Mouse (Mus musculus) liver, embryonic 16.5 days (tissue): ENCODE data around the gene 1700013H16Rik. TPM values are rescaled to one million over a fixed set of nuclear protein-coding genes. Genes with fewer than 3 reads are reported as not detected.
"Not testable (repeated sequence)": the region's sequence is repeated elsewhere in the genome, so short reads cannot be mapped to it uniquely, and the experiment has no call there.

Source experiments
- ATAC-seq: fragments of 200-750 bp; cut with Nextera tagmentation; 2 replicates; pipeline ENCODE4 v1.8.0; 2017; ENCODE audit warnings: low read depth, mild to moderate bottlenecking, moderate number of reproducible peaks, moderate library complexity
- H3K27ac ChIP-seq: fragments of 300-500 bp; sonication (generic); 2 replicates; pipeline ENCODE4 v1.5.1; 2014; ENCODE audit warnings: mild to moderate bottlenecking, low read length
- H3K27me3 ChIP-seq: fragments of 300-500 bp; sonication (generic); 2 replicates; pipeline ENCODE4 v1.6.1; 2014; ENCODE audit warnings: low read depth, low read length, mixed read lengths; ENCODE audit not compliant: control insufficient read depth, insufficient read depth
- H3K36me3 ChIP-seq: fragments of 300-500 bp; sonication (generic); 2 replicates; pipeline ENCODE4 v1.6.1; 2014; ENCODE audit warnings: mild to moderate bottlenecking; ENCODE audit not compliant: control insufficient read depth, insufficient read depth
- H3K4me1 ChIP-seq: fragments of 300-500 bp; sonication (generic); 2 replicates; pipeline ENCODE4 v1.6.1; 2014; ENCODE audit warnings: low read depth, low read length, mixed read lengths; ENCODE audit not compliant: control insufficient read depth
- H3K4me2 ChIP-seq: fragments of 300-500 bp; sonication (generic); 2 replicates; pipeline ENCODE4 v1.6.1; 2014; ENCODE audit warnings: low read depth, low read length, mixed read lengths
- H3K4me3 ChIP-seq: fragments of 300-500 bp; sonication (generic); 2 replicates; pipeline ENCODE4 v1.5.1; 2014; ENCODE audit warnings: low read depth, mild to moderate bottlenecking, low read length
- H3K9ac ChIP-seq: fragments of 300-500 bp; sonication (generic); 2 replicates; pipeline ENCODE4 v1.6.1; 2014; ENCODE audit warnings: low read depth, low read length
- H3K9me3 ChIP-seq: fragments of 300-500 bp; sonication (generic); replicated peaks from 2 replicates; pipeline ENCODE4 v1.6.1; 2016; ENCODE audit warnings: low read length; ENCODE audit not compliant: control insufficient read depth
- WGBS: fragments of 180-500 bp; shearing (Covaris S2); extraction: QIAGEN DNeasy Blood & Tissue Kit; methylation state at CpG from one replicate; pipeline ENCODE4 v1.1.7; 2014; ENCODE audit not compliant: insufficient replicate concordance; 5-methylcytosine and 5-hydroxymethylcytosine counted together
- polyA plus RNA-seq: library from polyadenylated mRNA; unstranded; fragments of >200 nt; fragmentation: Nextera tagmentation; extraction: Ambion mirVana; gene quantifications from 2 replicates; pipeline ENCODE4 v1.2.1, GENCODE M21; 2015

The 1700013H16Rik gene
- polyA plus RNA-seq, result not detected in 2 replicates

DNA sequence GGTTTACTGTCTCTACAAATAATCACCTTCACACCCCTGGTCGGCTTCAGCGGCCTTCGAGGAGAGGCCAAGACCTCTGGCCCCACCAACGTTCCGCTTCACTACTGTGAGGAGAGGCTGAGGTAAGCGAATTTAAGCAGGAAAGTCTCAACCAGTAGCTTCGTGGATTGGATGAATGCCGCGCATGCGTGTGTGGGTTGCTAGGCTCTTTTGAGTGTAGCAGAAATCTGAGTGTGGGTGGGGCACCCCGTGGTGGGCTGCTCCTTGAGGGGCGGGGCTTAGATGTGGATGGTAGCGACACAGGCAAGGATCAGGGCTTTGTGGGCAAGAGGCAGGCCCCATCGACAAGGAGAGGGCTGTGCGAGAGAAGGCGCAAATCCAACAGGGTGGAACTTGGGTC, at the start of gene 1700013H16Rik:
Gene 1700013H16Rik, minus strand, starts transcription at position 96 of the 400 bp plus-strand sequence.
- WGBS, result 82% methylated on average over 16 of the region's 16 CpGs
- Histone ChIP-seq H3K27me3 (no peaks in the 10 kb centered on the region), H3K27ac (no peak within 1 kb of the TSS), H3K9ac (no peak within 1 kb of the TSS), H3K36me3 (no peaks in the 10 kb centered on the region), H3K9me3 (peaks cover 5% of the 10 kb centered on the region), H3K4me1 (no peaks in the 10 kb centered on the region), H3K4me3 (no peak within 1 kb of the TSS), H3K4me2 (no peak within 1 kb of the TSS)
- ATAC-seq, result no peak

DNA sequence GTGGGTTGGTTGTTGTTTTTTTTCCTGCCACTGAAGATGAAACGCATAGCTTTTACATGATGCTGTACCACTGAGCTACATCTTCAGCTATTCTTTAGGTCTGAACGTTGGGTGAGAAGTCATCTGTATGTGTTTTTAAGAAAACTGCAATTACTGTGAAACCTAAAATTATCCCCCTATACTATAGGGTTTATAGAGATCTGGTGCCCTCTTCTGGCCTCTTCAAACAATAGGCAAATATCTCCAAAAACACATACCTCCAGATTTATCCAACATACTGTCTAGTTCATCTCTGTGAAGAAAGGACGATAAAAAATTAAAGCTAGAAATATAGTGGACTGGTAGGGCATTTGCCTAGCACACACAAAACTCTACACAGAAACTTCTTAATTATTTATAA, 41.4 kb upstream of the 1700013H16Rik start:
- H3K27ac ChIP-seq, result no peak overlapping the region
- no peak overlapping the region for H3K4me3 ChIP-seq
- no peaks in the 10 kb centered on the region for H3K27me3 ChIP-seq
- H3K36me3 ChIP-seq, result no peaks in the 10 kb centered on the region
- H3K9ac ChIP-seq, result no peak overlapping the region
- WGBS, result 30% methylated on average over 3 of the region's 3 CpGs
- no peaks in the 10 kb centered on the region for H3K9me3 ChIP-seq
- H3K4me2 ChIP-seq, result no peak overlapping the region
- H3K4me1 ChIP-seq, result no peaks in the 10 kb centered on the region
- ATAC-seq, result no peak

DNA sequence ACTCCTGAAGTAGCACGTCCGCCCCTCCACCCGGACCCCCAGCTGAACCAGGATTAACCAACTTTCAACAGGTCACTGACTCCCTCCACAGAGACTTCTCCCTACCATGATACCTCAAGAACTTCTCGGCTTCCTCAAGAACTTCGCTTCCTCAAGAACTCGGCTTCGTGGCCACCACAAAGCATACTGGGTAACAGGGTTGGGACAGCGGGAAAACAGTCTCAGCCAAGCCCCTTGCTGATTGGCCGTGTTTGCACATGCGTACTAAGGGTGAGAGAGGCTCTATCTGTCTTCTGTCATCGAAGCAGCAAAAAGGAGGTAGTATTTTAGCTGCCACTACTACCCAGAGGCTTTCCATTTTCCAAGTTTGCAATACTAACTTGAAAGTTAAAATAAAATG, 39.9 kb upstream of the 1700013H16Rik start, which contains the start of gene Xlr:
Gene Xlr, minus strand, starts transcription at position 188 of the 400 bp plus-strand sequence.
- not testable (repeated sequence) for H3K4me2 ChIP-seq, H3K4me1 ChIP-seq, H3K4me3 ChIP-seq, H3K9me3 ChIP-seq, ATAC-seq, H3K9ac ChIP-seq, H3K27ac ChIP-seq, H3K27me3 ChIP-seq, H3K36me3 ChIP-seq
- WGBS, result 66% methylated on average over 11 of the region's 11 CpGs

DNA sequence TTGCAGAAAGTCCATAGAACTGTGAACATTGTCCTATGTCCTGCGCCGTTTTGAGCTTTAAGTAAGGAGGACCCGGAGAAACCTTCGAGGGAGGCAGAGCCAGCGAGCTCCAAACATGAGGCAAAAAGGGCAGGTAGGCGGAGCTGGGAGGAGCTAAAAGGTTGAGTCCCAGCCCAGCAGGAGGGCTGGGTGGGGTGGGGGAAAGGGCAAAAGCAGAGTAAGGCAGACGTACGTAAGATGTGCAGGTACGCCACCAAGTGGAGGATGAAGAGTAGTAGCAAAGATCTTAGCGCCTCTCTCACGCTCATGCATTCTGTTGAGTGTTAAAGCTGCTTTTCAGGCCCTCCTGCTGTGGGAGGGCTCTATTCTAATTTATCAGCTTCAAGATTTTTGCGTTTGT, 18.6 kb upstream of the 1700013H16Rik start, which contains the start of gene Zfp36l3:
Gene Zfp36l3, minus strand, starts transcription at position 119 of the 400 bp plus-strand sequence.
- no peak for ATAC-seq
- Histone ChIP-seq H3K4me2 (no peak within 1 kb of the TSS), H3K4me3 (no peak within 1 kb of the TSS), H3K9ac (no peak within 1 kb of the TSS), H3K27me3 (no peaks in the 10 kb centered on the region), H3K27ac (no peak within 1 kb of the TSS), H3K4me1 (no peaks in the 10 kb centered on the region), H3K9me3 (no peaks in the 10 kb centered on the region), H3K36me3 (no peaks in the 10 kb centered on the region)
- 72% methylated on average over 12 of the region's 12 CpGs for WGBS

DNA sequence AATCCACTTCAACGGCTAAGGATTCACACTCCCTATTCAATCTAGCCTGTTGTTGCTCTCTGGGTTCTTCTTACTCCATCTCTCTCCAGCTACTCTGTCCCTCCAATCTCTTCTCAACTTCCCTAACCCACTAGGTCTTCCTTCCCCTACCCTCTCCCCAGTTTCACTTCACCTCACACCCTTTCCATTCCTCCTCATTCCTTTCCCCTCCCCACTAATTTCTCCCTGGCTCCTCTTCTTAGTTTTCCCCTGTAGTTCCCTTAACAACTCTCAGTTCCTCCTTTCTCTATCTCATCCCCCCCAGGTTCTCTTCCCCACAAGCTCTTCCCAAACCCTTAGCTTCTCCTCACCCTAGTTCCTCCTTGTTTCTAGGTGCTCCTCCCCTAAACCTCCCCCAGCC, 4.8 kb downstream of the 1700013H16Rik start:
- Histone ChIP-seq H3K36me3 (no peaks in the 10 kb centered on the region), H3K9ac (no peak overlapping the region), H3K4me2 (no peak overlapping the region), H3K27ac (no peak overlapping the region), H3K9me3 (peaks cover 5% of the 10 kb centered on the region), H3K4me1 (no peaks in the 10 kb centered on the region), H3K4me3 (no peak overlapping the region), H3K27me3 (no peaks in the 10 kb centered on the region)
- 55% methylated on average over 1 of the region's 1 CpGs for WGBS
- no peak for ATAC-seq

DNA sequence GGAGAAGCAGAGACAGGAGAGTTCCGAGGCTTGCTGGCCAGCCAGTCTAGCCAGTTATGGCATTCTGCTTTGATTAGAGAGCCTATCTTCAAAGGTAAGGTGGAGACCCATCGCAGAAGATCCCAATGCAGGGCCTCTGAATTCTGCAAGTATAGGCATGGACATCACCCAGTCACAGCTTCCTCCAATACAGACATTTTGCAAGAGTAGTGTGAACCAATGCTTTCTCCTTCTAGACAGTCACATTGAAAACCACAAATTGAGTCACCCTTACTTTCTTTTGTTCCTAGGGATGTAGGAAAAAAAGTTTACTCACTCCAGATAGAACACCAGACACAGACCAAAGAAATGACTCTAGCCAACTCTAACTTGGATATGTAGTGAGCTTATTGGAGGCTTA, 28.7 kb downstream of the 1700013H16Rik start:
- H3K9ac ChIP-seq, result no peak overlapping the region
- H3K27me3 ChIP-seq, result no peaks in the 10 kb centered on the region
- WGBS, result 59% methylated on average over 2 of the region's 2 CpGs
- no peak overlapping the region for H3K4me3 ChIP-seq
- ATAC-seq, result no peak
- no peaks in the 10 kb centered on the region for H3K4me1 ChIP-seq
- no peaks in the 10 kb centered on the region for H3K36me3 ChIP-seq
- no peaks in the 10 kb centered on the region for H3K9me3 ChIP-seq
- H3K4me2 ChIP-seq, result no peak overlapping the region
- H3K27ac ChIP-seq, result no peak overlapping the region

DNA sequence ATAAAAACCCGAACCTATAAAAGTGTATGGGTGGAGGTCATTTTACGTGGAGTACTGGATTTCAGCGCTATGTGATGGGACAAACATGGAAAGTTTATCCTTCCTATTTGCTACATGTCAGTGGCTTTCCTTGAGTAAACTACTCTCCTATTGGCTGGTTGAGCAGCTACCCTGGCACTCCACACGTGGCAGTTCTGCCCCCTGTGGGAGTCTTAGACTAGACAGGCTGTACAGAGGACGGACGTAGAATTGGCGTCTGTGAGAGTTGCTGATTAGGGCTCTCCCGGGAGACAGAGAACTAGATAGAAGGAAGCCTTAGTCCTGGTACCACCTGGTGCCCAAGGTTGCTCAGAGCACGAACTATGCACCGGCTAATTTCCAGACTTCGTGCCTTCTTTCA, 33.0 kb downstream of the 1700013H16Rik start, which contains the start of gene 4930502E18Rik:
Gene 4930502E18Rik, plus strand, starts transcription at position 231 of the 400 bp plus-strand sequence.
- Histone ChIP-seq H3K9me3 (no peaks in the 10 kb centered on the region), H3K4me2 (no peak within 1 kb of the TSS), H3K36me3 (no peaks in the 10 kb centered on the region), H3K9ac (no peak within 1 kb of the TSS), H3K27me3 (no peaks in the 10 kb centered on the region), H3K4me3 (no peak within 1 kb of the TSS), H3K27ac (no peak within 1 kb of the TSS), H3K4me1 (no peaks in the 10 kb centered on the region)
- 69% methylated on average over 11 of the region's 11 CpGs for WGBS
- ATAC-seq, result no peak

DNA sequence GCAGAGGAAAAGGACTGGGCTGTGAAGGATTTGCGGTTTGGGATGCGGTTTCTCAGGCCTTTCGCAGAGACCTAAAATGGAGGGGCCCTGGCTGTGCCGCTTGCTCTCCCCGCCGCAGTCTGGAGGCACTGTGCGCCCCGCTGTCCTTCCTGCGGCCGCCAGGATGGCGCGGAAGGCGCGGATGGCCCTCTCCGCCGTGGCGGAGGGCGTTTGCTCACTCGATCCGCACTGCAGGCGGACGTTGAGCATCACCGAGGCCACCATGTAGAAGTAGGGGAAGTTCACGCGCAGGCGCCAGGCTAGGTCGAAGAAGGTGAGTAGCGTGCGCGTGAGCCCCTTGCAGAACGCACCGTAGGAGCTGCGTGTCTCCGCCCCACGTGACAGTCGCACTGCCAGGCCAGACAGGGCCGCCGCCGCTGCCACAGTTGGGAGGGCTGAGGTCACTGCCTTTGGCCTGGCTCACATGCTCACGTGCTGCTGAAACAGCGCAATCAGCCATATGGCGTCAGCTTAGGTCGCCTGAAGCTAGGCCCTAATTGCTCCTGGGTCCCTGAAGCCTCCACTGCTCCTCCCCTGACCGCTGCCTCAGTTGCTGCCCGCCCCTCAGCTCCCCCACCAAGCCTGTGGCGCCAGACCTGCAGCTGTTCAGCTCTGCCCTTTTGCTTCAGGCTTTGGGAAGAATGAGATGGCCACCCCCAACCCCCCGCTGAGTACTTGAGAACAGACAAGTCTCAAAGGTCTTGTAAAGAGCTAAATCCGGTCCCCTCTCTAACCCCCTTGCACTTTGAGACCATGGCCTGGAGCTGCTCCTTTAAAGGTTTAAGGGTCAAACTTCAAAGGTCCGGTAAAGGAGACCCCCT, 41.1 kb downstream of the 1700013H16Rik start:
- Histone ChIP-seq H3K36me3 (no peaks in the 10 kb centered on the region), H3K9ac (no peak overlapping the region), H3K27me3 (no peaks in the 10 kb centered on the region), H3K9me3 (no peaks in the 10 kb centered on the region), H3K4me2 (peak overlapping the region; percentile 37), H3K27ac (no peak overlapping the region), H3K4me1 (no peaks in the 10 kb centered on the region), H3K4me3 (no peak overlapping the region)
- ATAC-seq, result peak; percentile 7; the same call in 1 of the 2 replicates
- WGBS, result 19% methylated on average over 49 of the region's 49 CpGs

DNA sequence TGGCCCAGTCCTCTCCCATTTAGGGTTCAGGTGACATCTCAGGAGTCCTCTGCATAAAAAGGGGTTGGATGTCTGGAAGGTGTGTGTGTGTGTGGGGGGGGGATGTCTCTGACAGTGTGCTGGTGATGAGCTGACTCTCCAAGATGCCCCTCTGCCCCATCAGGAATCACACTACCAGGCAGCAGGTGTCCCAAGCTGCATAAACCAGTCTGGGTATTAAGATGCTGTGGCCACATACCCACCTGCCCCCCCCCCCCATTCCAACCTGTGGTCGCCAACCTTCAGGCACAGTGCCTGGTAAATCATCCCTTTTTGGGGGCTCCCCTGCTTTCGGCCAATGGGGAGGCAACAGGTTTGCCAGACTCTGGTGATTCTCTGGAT, 41.7 kb downstream of the 1700013H16Rik start:
- Histone ChIP-seq H3K4me1 (no peaks in the 10 kb centered on the region), H3K9ac (no peak overlapping the region), H3K9me3 (no peaks in the 10 kb centered on the region), H3K27me3 (no peaks in the 10 kb centered on the region), H3K27ac (no peak overlapping the region), H3K36me3 (no peaks in the 10 kb centered on the region), H3K4me3 (no peak overlapping the region), H3K4me2 (no peak overlapping the region; the same call in 1 of the 2 replicates)
- no peak for ATAC-seq
- 43% methylated on average over 2 of the region's 2 CpGs for WGBS
